Mouse (Mus musculus): ENCODE measurements at regions not wholly inside any gene's neighbourhood (a gene's known extent, or its start where the extent isn't known, plus 50 kb on each side); places are given as distances from the start of the nearest gene placed in this dataset.

GRCm38 (mm10) chr14:25030881-25031280 is 428.1 kb upstream of the Zmiz1 start:
- Histone ChIP-seq H3K4me1 (peaks cover 6% of the 10 kb centered on the region; the same call in 1 of the 2 replicates), H3K9me3 (replicated peaks) (no peaks in the 10 kb centered on the region), H3K27ac (no peak overlapping the region), H3K4me2 (no peak overlapping the region), H3K4me3 (replicated peaks) (no peak overlapping the region), H3K9ac (no peak overlapping the region), H3K27me3 (no peaks in the 10 kb centered on the region), H3K36me3 (no peaks in the 10 kb centered on the region)
- WGBS = 82% methylated on average over 6 of the region's 6 CpGs
- no peak for ATAC-seq (replicated peaks; ENCODE audit: low FRiP score)

- H3K9me3 ChIP-seq (replicated peaks) = no peaks in the 10 kb centered on the region
- H3K4me1 ChIP-seq = peaks cover 6% of the 10 kb centered on the region; the same call in 1 of the 2 replicates
- ATAC-seq (replicated peaks; ENCODE audit: low FRiP score) = no peak
- H3K27me3 ChIP-seq = no peaks in the 10 kb centered on the region
- WGBS = 50% methylated on average over 12 of the region's 12 CpGs
- no peaks in the 10 kb centered on the region for H3K36me3 ChIP-seq
- H3K9ac ChIP-seq = no peak overlapping the region
- H3K4me2 ChIP-seq = no peak overlapping the region
- H3K27ac ChIP-seq = no peak overlapping the region
- H3K4me3 ChIP-seq (replicated peaks) = no peak overlapping the region
These were observed 427.0 kb upstream of the Zmiz1 start for GRCm38 (mm10) chr14:25031756-25032680.

GRCm38 (mm10) chr14:25032899-25033298 is 426.1 kb upstream of the Zmiz1 start:
- H3K36me3 ChIP-seq = no peaks in the 10 kb centered on the region
- no peak overlapping the region for H3K27ac ChIP-seq
- no peak for ATAC-seq (replicated peaks; ENCODE audit: low FRiP score)
- no peaks in the 10 kb centered on the region for H3K9me3 ChIP-seq (replicated peaks)
- H3K4me1 ChIP-seq = peaks cover 6% of the 10 kb centered on the region; the same call in 1 of the 2 replicates
- 88% methylated on average over 2 of the region's 2 CpGs for WGBS
- no peaks in the 10 kb centered on the region for H3K27me3 ChIP-seq
- no peak overlapping the region for H3K4me2 ChIP-seq
- no peak overlapping the region for H3K4me3 ChIP-seq (replicated peaks)
- H3K9ac ChIP-seq = no peak overlapping the region

DNA sequence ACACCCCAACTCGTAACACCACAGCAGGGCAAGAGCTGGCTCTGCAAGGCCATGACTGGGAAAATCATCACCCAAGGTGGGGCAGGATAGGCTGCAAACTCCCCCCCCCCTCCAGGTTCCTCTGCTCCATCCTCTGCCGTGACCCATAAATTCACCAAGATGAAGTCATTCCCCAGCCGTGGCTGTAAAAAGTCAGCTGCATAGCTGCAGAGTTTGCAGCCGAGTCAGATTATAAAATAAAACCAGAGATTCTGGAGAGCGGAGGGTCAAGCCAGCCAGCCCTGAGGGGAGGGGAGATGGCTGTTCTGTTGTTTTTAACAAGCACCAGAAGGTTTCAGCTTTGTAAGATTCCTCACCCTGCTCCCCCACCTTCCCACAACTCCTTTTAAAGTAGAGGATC is 416.7 kb upstream of the Zmiz1 start:
- H3K4me3 ChIP-seq (replicated peaks) = no peak overlapping the region
- H3K4me2 ChIP-seq = peak overlapping the region; percentile 19; the same call in 1 of the 2 replicates
- no peaks in the 10 kb centered on the region for H3K36me3 ChIP-seq
- WGBS = 14% methylated on average over 5 of the region's 5 CpGs
- peaks cover 41% of the 10 kb centered on the region for H3K4me1 ChIP-seq
- H3K27ac ChIP-seq = peak overlapping the region; percentile 80
- no peaks in the 10 kb centered on the region for H3K27me3 ChIP-seq
- no peaks in the 10 kb centered on the region for H3K9me3 ChIP-seq (replicated peaks)
- no peak overlapping the region for H3K9ac ChIP-seq
- peak; percentile 49 for ATAC-seq (replicated peaks; ENCODE audit: low FRiP score)

DNA sequence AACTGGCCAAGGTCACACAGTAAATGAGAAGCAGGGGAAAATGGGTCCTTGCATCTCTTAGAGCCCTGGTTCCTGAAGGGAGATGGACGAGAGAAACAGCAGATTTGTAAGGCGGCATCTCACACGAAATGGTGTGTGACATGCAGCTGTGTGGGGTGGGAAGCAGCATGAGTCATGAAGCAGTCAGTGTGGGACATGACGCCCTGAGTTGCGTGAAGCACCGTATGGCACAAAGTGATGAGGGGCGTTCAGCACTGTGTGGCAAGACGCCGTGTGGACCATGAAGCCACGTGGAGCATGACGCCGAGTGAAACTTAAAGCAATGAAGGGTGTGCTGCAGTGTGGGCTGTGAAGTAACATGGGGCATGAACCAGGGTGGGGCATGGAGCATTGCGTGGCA is 414.9 kb upstream of the Zmiz1 start:
- no peaks in the 10 kb centered on the region for H3K9me3 ChIP-seq (replicated peaks)
- H3K27me3 ChIP-seq = 0 out of 2 replicates have a peak, but pooled peaks cover 3% of the 10 kb centered on the region
- H3K4me2 ChIP-seq = no peak overlapping the region
- H3K36me3 ChIP-seq = no peaks in the 10 kb centered on the region
- WGBS = 83% methylated on average over 13 of the region's 13 CpGs
- no peak overlapping the region for H3K4me3 ChIP-seq (replicated peaks)
- 0 out of 2 replicates have a peak overlapping the region, but pooled peaks have one; percentile 57 for H3K27ac ChIP-seq
- no peak for ATAC-seq (replicated peaks; ENCODE audit: low FRiP score)
- no peak overlapping the region for H3K9ac ChIP-seq
- peaks cover 41% of the 10 kb centered on the region for H3K4me1 ChIP-seq

- 27% methylated on average over 7 of the region's 7 CpGs for WGBS
- H3K27ac ChIP-seq = peak overlapping the region; percentile 57
- no peak overlapping the region for H3K4me3 ChIP-seq (replicated peaks)
- no peaks in the 10 kb centered on the region for H3K9me3 ChIP-seq (replicated peaks)
- ATAC-seq (replicated peaks; ENCODE audit: low FRiP score) = peak; percentile 52; the same call in 1 of the 2 replicates
- peaks cover 41% of the 10 kb centered on the region for H3K4me1 ChIP-seq
- no peak overlapping the region for H3K4me2 ChIP-seq
- H3K36me3 ChIP-seq = no peaks in the 10 kb centered on the region
- 0 out of 2 replicates have a peak, but pooled peaks cover 3% of the 10 kb centered on the region for H3K27me3 ChIP-seq
- no peak overlapping the region for H3K9ac ChIP-seq
These were observed 414.1 kb upstream of the Zmiz1 start for GRCm38 (mm10) chr14:25044867-25045266.

- no peaks in the 10 kb centered on the region for H3K9me3 ChIP-seq (replicated peaks)
- H3K4me1 ChIP-seq = peaks cover 12% of the 10 kb centered on the region
- H3K27me3 ChIP-seq = 0 out of 2 replicates have a peak, but pooled peaks cover 3% of the 10 kb centered on the region
- no peak overlapping the region for H3K4me2 ChIP-seq
- H3K4me3 ChIP-seq (replicated peaks) = no peak overlapping the region
- H3K36me3 ChIP-seq = no peaks in the 10 kb centered on the region
- no peak for ATAC-seq (replicated peaks; ENCODE audit: low FRiP score)
- no peak overlapping the region for H3K27ac ChIP-seq
- no peak overlapping the region for H3K9ac ChIP-seq
- WGBS = 60% methylated on average over 12 of the region's 12 CpGs
These were observed 408.2 kb upstream of the Zmiz1 start for GRCm38 (mm10) chr14:25050674-25051251.

- no peaks in the 10 kb centered on the region for H3K9me3 ChIP-seq (replicated peaks)
- H3K27me3 ChIP-seq = 0 out of 2 replicates have a peak, but pooled peaks cover 3% of the 10 kb centered on the region
- no peak overlapping the region for H3K27ac ChIP-seq
- no peak overlapping the region for H3K4me3 ChIP-seq (replicated peaks)
- no peak overlapping the region for H3K9ac ChIP-seq
- 68% methylated on average over 9 of the region's 9 CpGs for WGBS
- no peaks in the 10 kb centered on the region for H3K36me3 ChIP-seq
- no peak for ATAC-seq (replicated peaks; ENCODE audit: low FRiP score)
- no peak overlapping the region for H3K4me2 ChIP-seq
- H3K4me1 ChIP-seq = peaks cover 9% of the 10 kb centered on the region; the same call in 1 of the 2 replicates
These were observed 406.8 kb upstream of the Zmiz1 start for GRCm38 (mm10) chr14:25052175-25052574.

GRCm38 (mm10) chr14:25059351-25059750 is 399.6 kb upstream of the Zmiz1 start:
- Histone ChIP-seq H3K4me2 (no peak overlapping the region), H3K9ac (no peak overlapping the region), H3K9me3 (replicated peaks) (no peaks in the 10 kb centered on the region), H3K27ac (no peak overlapping the region), H3K4me3 (replicated peaks) (no peak overlapping the region), H3K27me3 (no peaks in the 10 kb centered on the region), H3K36me3 (no peaks in the 10 kb centered on the region), H3K4me1 (peaks cover 27% of the 10 kb centered on the region)
- WGBS = 65% methylated on average over 7 of the region's 7 CpGs
- ATAC-seq (replicated peaks; ENCODE audit: low FRiP score) = no peak

GRCm38 (mm10) chr14:25060285-25060684 is 398.7 kb upstream of the Zmiz1 start:
- no peaks in the 10 kb centered on the region for H3K9me3 ChIP-seq (replicated peaks)
- no peak overlapping the region for H3K9ac ChIP-seq
- H3K4me1 ChIP-seq = peaks cover 36% of the 10 kb centered on the region
- H3K27me3 ChIP-seq = no peaks in the 10 kb centered on the region
- H3K4me2 ChIP-seq = no peak overlapping the region
- H3K36me3 ChIP-seq = no peaks in the 10 kb centered on the region
- H3K4me3 ChIP-seq (replicated peaks) = no peak overlapping the region
- H3K27ac ChIP-seq = no peak overlapping the region
- 89% methylated on average over 7 of the region's 7 CpGs for WGBS
- no peak for ATAC-seq (replicated peaks; ENCODE audit: low FRiP score)

- 20% methylated on average over 5 of the region's 5 CpGs for WGBS
- Histone ChIP-seq H3K4me2 (no peak overlapping the region), H3K36me3 (no peaks in the 10 kb centered on the region), H3K4me3 (replicated peaks) (no peak overlapping the region), H3K27ac (0 out of 2 replicates have a peak overlapping the region, but pooled peaks have one; percentile 33), H3K9ac (no peak overlapping the region), H3K27me3 (no peaks in the 10 kb centered on the region), H3K4me1 (peaks cover 55% of the 10 kb centered on the region), H3K9me3 (replicated peaks) (no peaks in the 10 kb centered on the region)
- no peak for ATAC-seq (replicated peaks; ENCODE audit: low FRiP score)
These were observed 395.9 kb upstream of the Zmiz1 start for GRCm38 (mm10) chr14:25063090-25063489.

Data from kidney, embryonic 15.5 days (tissue).